Mouse (Mus musculus): ENCODE results near the gene Plpp1. TPM values are rescaled to one million over a fixed set of nuclear protein-coding genes. Genes with fewer than 3 reads are reported as not detected.
A peak's percentile ranks its signal among the peaks of the same experiment; 100 is the strongest.

Gene Plpp1
- total and polyA plus RNA-seq, 3 experiments = 0.12 to 0.15 TPM; not detected in 1

DNA sequence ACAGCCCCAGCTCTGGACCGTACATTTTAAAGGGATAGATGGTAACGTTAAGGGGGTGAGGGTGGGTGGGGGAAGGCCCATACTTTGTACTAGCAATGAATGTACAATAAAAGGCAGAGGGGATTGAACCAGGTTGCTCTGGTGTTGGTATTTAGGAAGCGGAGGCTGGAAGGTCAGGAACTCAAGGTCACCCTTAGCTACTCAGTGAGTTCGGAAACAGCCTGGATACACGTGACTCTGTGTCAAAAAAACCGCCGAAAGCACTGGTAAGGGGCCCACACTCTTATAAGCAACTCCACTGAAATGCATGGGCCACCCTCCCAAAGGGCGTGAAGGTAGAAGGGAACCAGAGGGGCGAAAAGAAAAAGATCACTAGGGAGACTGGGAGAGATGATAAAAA lies 41.2 kb upstream of the Plpp1 start:
- Histone ChIP-seq H3K27me3 (ENCODE audit: control insufficient read depth in 1 of 2, insufficient read depth in 2 of 2, low read length in 2 of 2) (no peaks in the 10 kb centered on the region), H3K9me3 (replicated peaks; ENCODE audit: insufficient read depth, low read length) (no peaks in the 10 kb centered on the region), H3K9ac (ENCODE audit: control insufficient read depth, low read depth, low read length, poor library complexity, severe bottlenecking) (peak overlapping the region; percentile 24), H3K27ac (ENCODE audit: control insufficient read depth, low read depth, low read length) (peak overlapping the region; percentile 11; the same call in 1 of the 2 replicates), H3K79me2 (ENCODE audit: control insufficient read depth, insufficient read depth, low read length, poor library complexity) (no peaks in the 10 kb centered on the region), H3K4me1 (ENCODE audit: control insufficient read depth in 1 of 2, insufficient read depth in 2 of 2, low read length in 2 of 2) (peaks cover 17 to 38% of the 10 kb centered on the region in 2 experiments), H3K4me3 (ENCODE audit: control insufficient read depth in 1 of 2, insufficient read depth in 1 of 2, low read depth in 2 of 2, low read length in 2 of 2) (no peak overlapping the region), H3K36me3 (ENCODE audit: control insufficient read depth in 1 of 2, insufficient read depth in 2 of 2, low read length in 2 of 2) (peaks cover 0 to 37% of the 10 kb centered on the region in 2 experiments; a peak in 2 of 4 replicates)
- no peak for DNase-seq (ENCODE audit: low read depth, low spot score)
- TF ChIP-seq CHD2 (IDR thresholded peaks at IDR 0.05; ENCODE audit: low read length) = no peak
- no peak for TF ChIP-seq TAL1 (IDR thresholded peaks at IDR 0.05; ENCODE audit: low read length)
- TF ChIP-seq SIN3A (IDR thresholded peaks at IDR 0.05; ENCODE audit: low read length) = no peak
- TF ChIP-seq HCFC1 (IDR thresholded peaks at IDR 0.05; ENCODE audit: low read depth, low read length) = no peak

DNA sequence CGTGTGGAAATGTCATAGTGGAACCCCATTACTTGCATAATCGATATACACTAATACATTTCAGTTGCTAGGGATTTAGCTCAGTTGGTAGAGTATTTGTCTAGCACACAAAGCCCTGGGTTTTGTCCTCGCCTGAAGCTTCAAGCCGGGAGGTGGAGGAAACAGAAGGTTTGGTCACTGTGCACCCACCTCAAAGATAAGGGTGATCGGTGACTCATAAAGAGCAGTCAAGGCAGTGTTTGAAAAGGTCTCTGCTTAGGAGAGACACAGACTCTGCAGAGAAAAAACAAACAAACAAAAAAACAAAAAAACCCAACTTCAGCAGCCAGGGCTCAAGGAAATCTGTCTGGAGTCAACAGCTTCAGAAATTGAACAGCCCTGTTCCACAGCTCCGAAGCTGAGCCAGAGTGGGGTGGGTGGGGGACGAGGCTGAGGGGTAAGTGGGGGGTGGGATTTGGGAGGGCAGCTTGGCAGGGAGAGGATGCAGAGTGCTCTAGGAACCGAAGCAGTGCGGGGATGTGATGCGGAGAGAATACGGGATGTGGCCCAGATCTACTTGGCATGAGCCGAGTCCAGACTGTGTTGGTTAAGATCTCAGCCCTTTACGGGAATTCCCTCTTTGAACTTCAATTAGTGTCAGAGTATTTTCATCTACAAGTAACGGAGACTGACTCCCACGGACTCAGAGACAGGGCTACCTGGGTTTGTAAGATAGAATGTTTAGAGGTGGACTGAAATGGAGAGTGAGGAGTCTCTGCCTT lies 40.6 kb upstream of the Plpp1 start:
- Histone ChIP-seq H3K27ac (ENCODE audit: control insufficient read depth, low read depth, low read length) (peak overlapping the region; percentile 55), H3K36me3 (ENCODE audit: control insufficient read depth in 1 of 2, insufficient read depth in 2 of 2, low read length in 2 of 2) (peaks cover 0 to 43% of the 10 kb centered on the region in 2 experiments; a peak in 2 of 4 replicates), H3K4me1 (ENCODE audit: control insufficient read depth in 1 of 2, insufficient read depth in 2 of 2, low read length in 2 of 2) (peaks cover 23 to 44% of the 10 kb centered on the region in 2 experiments), H3K9me3 (replicated peaks; ENCODE audit: insufficient read depth, low read length) (no peaks in the 10 kb centered on the region), H3K9ac (ENCODE audit: control insufficient read depth, low read depth, low read length, poor library complexity, severe bottlenecking) (peak overlapping the region; percentile 33), H3K79me2 (ENCODE audit: control insufficient read depth, insufficient read depth, low read length, poor library complexity) (no peaks in the 10 kb centered on the region), H3K4me3 (ENCODE audit: control insufficient read depth in 1 of 2, insufficient read depth in 1 of 2, low read depth in 2 of 2, low read length in 2 of 2) (peak overlapping the region; percentile 2 to 35; a peak in 3 of 4 replicates), H3K27me3 (ENCODE audit: control insufficient read depth in 1 of 2, insufficient read depth in 2 of 2, low read length in 2 of 2) (no peaks in the 10 kb centered on the region)
- peak; percentile 46 to 75 for TF ChIP-seq EP300 (IDR thresholded peaks at IDR 0.05; ENCODE audit: low read depth in 1 of 2, low read length in 2 of 2)
- TF ChIP-seq TAL1 (IDR thresholded peaks at IDR 0.05; ENCODE audit: low read length) = peak; percentile 31; the same call in 1 of the 2 replicates
- peak; percentile 44; the same call in 1 of the 2 replicates for TF ChIP-seq ETS1 (IDR thresholded peaks at IDR 0.05; ENCODE audit: low read depth, low read length)
- peak; percentile 72; the same call in 1 of the 2 replicates for TF ChIP-seq JUND (IDR thresholded peaks at IDR 0.05; ENCODE audit: low read depth, low read length)
- no peak for TF ChIP-seq POLR2AphosphoS5 (IDR thresholded peaks at IDR 0.05; ENCODE audit: borderline replicate concordance, low read depth, low read length)
- no peak for TF ChIP-seq E2F4 (IDR thresholded peaks at IDR 0.05; ENCODE audit: borderline replicate concordance, low read depth, low read length)
- peak; percentile 69 for TF ChIP-seq GATA1 (IDR thresholded peaks at IDR 0.05; ENCODE audit: low read depth, low read length)
- DNase-seq (ENCODE audit: low read depth, low spot score) = peak; percentile 74

DNA sequence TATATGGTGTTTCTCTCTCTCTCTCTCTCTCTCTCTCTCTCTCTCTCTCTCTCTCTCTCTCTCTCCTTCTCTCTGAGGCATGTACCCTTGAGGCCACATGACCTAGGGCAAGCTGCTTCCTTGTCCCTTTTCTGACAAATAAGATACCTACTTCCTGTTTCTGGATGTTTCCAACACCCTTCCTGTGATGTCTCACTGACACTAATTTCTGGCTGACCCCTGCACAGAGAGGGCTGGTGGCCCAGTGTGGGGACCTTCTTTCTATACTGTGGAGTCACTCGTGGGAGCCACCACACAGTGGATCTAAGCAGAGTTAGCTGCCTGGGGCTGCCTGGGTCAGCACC lies 40.1 kb upstream of the Plpp1 start:
- Histone ChIP-seq H3K4me3 (ENCODE audit: control insufficient read depth in 1 of 2, insufficient read depth in 1 of 2, low read depth in 2 of 2, low read length in 2 of 2) (peak overlapping the region in 1 of 2 experiments; percentile 35; a peak in 3 of 4 replicates), H3K79me2 (ENCODE audit: control insufficient read depth, insufficient read depth, low read length, poor library complexity) (no peaks in the 10 kb centered on the region), H3K36me3 (ENCODE audit: control insufficient read depth in 1 of 2, insufficient read depth in 2 of 2, low read length in 2 of 2) (peaks cover 0 to 48% of the 10 kb centered on the region in 2 experiments; a peak in 2 of 4 replicates), H3K27ac (ENCODE audit: control insufficient read depth, low read depth, low read length) (peak overlapping the region; percentile 55), H3K9me3 (replicated peaks; ENCODE audit: insufficient read depth, low read length) (no peaks in the 10 kb centered on the region), H3K27me3 (ENCODE audit: control insufficient read depth in 1 of 2, insufficient read depth in 2 of 2, low read length in 2 of 2) (no peaks in the 10 kb centered on the region), H3K9ac (ENCODE audit: control insufficient read depth, low read depth, low read length, poor library complexity, severe bottlenecking) (peak overlapping the region; percentile 53), H3K4me1 (ENCODE audit: control insufficient read depth in 1 of 2, insufficient read depth in 2 of 2, low read length in 2 of 2) (peaks cover 26 to 48% of the 10 kb centered on the region in 2 experiments)
- DNase-seq (ENCODE audit: low read depth, low spot score) = peak; percentile 71
- TF ChIP-seq ZKSCAN1 (IDR thresholded peaks at IDR 0.05; ENCODE audit: low read depth, low read length) = no peak
- TF ChIP-seq SMC3 (IDR thresholded peaks at IDR 0.05; ENCODE audit: low read depth, low read length) = no peak
- TF ChIP-seq POLR2A (IDR thresholded peaks at IDR 0.05; ENCODE audit: control insufficient read depth in 1 of 2, insufficient read depth in 1 of 2, low read depth in 1 of 2, low read length in 2 of 2, poor library complexity in 1 of 2) = no peak
- no peak for TF ChIP-seq MAFK (IDR thresholded peaks at IDR 0.05; ENCODE audit: borderline replicate concordance, low read depth, low read length)
- peak; percentile 63; the same call in 1 of the 2 replicates for TF ChIP-seq ELF1 (IDR thresholded peaks at IDR 0.05; ENCODE audit: low read depth, low read length)
- no peak for TF ChIP-seq RAD21 (IDR thresholded peaks at IDR 0.05; ENCODE audit: low read depth, low read length)
- TF ChIP-seq JUND (IDR thresholded peaks at IDR 0.05; ENCODE audit: low read depth, low read length) = peak; percentile 93; the same call in 1 of the 2 replicates
- TF ChIP-seq USF1 (IDR thresholded peaks at IDR 0.05; ENCODE audit: low read depth, low read length) = peak; percentile 76
- no peak for TF ChIP-seq NRF1 (IDR thresholded peaks at IDR 0.05; ENCODE audit: insufficient read depth, low read depth, low read length, poor library complexity, severe bottlenecking)
- no peak for TF ChIP-seq GATA1 (IDR thresholded peaks at IDR 0.05; ENCODE audit: low read depth, low read length)
- no peak for TF ChIP-seq MAX (IDR thresholded peaks at IDR 0.05; ENCODE audit: low read length)
- TF ChIP-seq USF2 (IDR thresholded peaks at IDR 0.05; ENCODE audit: borderline replicate concordance in 1 of 2, insufficient read depth in 1 of 2, low read depth in 1 of 2, low read length in 2 of 2) = no peak
- no peak for TF ChIP-seq UBTF (IDR thresholded peaks at IDR 0.05; ENCODE audit: borderline replicate concordance, insufficient read depth, low read depth, low read length)
- no peak for TF ChIP-seq BHLHE40 (IDR thresholded peaks at IDR 0.05; ENCODE audit: borderline replicate concordance, low read depth, low read length)
- TF ChIP-seq EP300 (IDR thresholded peaks at IDR 0.05; ENCODE audit: low read depth in 1 of 2, low read length in 2 of 2) = no peak
- TF ChIP-seq KAT2A (conservative IDR thresholded peaks at IDR 0.05; ENCODE audit: low read depth, low read length) = no peak
- TF ChIP-seq HCFC1 (IDR thresholded peaks at IDR 0.05; ENCODE audit: low read depth, low read length) = no peak

Data from MEL (cell line).